In the genomic region with DNA sequence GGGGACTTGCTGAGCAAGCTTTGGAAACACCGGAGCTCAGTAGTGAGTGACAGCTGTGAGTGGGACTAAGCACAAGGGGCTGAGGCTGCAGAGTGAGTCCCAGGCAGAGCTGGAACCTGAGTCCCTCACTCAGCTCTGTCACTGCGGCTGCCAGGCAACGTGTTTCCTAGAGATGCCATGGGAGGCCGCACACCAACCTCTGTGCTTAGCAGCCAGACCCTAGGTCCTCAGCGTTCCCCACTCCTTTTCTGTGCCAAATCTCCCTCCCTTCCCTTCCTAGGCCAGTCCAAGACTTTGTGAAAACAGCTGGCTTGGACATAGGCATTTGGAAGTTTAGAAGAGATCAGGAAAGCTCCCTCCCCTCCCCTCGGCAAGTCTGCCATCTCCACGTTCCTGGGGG, we compare ENCODE assay signal across 11 mouse cellular contexts.
DNase-seq lines count a peak whose midpoint lies in the region; ATAC-seq lines count a peak whose summit lies in the region.
"Had no signal": no experiment of that assay in that cellular context is flagged by ENCODE, and none has a peak within 500 bp of the region (broad histone marks: within the 10 kb centered on the region; RNA-seq: fewer than 3 reads in every experiment).

No protein-coding gene starts in this region.

- no peak overlapping the region for H3K9ac ChIP-seq in forebrain, embryonic 14.5 days (ENCODE audit: low read length)
- no peak overlapping the region for H3K9ac ChIP-seq in forebrain, embryonic 12.5 days
- H3K9ac ChIP-seq in embryonic facial prominence, embryonic 15.5 days = no peak overlapping the region

- H3K4me2 ChIP-seq in forebrain, embryonic 14.5 days (ENCODE audit: low read length) = no peak overlapping the region
- no peak overlapping the region for H3K4me2 ChIP-seq in forebrain, embryonic 12.5 days
- no peak overlapping the region for H3K4me2 ChIP-seq in embryonic facial prominence, embryonic 15.5 days (replicated peaks)

- 47% methylated on average over 7 of the region's 7 CpGs for WGBS in forebrain, embryonic 14.5 days
- WGBS in forebrain, embryonic 12.5 days = 58% methylated on average over 7 of the region's 7 CpGs
- WGBS in embryonic facial prominence, embryonic 15.5 days = 28% methylated on average over 7 of the region's 7 CpGs

- peaks cover 16% of the 10 kb centered on the region for H3K4me1 ChIP-seq in forebrain, embryonic 14.5 days (ENCODE audit: control insufficient read depth, insufficient read depth, low read length)
- peaks cover 20% of the 10 kb centered on the region for H3K4me1 ChIP-seq in forebrain, embryonic 12.5 days
- peaks cover 22% of the 10 kb centered on the region; the same call in 1 of the 2 replicates for H3K4me1 ChIP-seq in embryonic facial prominence, embryonic 15.5 days

- H3K9me3 ChIP-seq in forebrain, embryonic 14.5 days (replicated peaks; ENCODE audit: control insufficient read depth, low read length) = no peaks in the 10 kb centered on the region
- no peaks in the 10 kb centered on the region for H3K9me3 ChIP-seq in forebrain, embryonic 12.5 days
- no peaks in the 10 kb centered on the region for H3K9me3 ChIP-seq in embryonic facial prominence, embryonic 15.5 days (replicated peaks)

- H3K36me3 ChIP-seq in forebrain, embryonic 14.5 days (ENCODE audit: control insufficient read depth, insufficient read depth, low read length) = no peaks in the 10 kb centered on the region
- H3K36me3 ChIP-seq in forebrain, embryonic 12.5 days (replicated peaks) = no peaks in the 10 kb centered on the region
- H3K36me3 ChIP-seq in embryonic facial prominence, embryonic 15.5 days = no peaks in the 10 kb centered on the region

- H3K27me3 ChIP-seq in forebrain, embryonic 14.5 days (replicated peaks; ENCODE audit: control insufficient read depth, insufficient read depth, low read length) = no peaks in the 10 kb centered on the region
- H3K27me3 ChIP-seq in forebrain, embryonic 12.5 days = 0 out of 2 replicates have a peak, but pooled peaks cover 12% of the 10 kb centered on the region
- H3K27me3 ChIP-seq in embryonic facial prominence, embryonic 15.5 days = no peaks in the 10 kb centered on the region

- ATAC-seq in forebrain, embryonic 14.5 days = peak; percentile 18; the same call in 1 of the 2 replicates
- ATAC-seq in forebrain, embryonic 12.5 days (ENCODE audit: low FRiP score) = no peak
- 0 out of 2 replicates have a peak, but pooled peaks have one; percentile 22 for ATAC-seq in embryonic facial prominence, embryonic 15.5 days (ENCODE audit: insufficient number of reproducible peaks, low FRiP score, low TSS enrichment, low read depth)
- no peak for ATAC-seq in megakaryocyte progenitor cell, adult 5-6 weeks (replicated peaks; ENCODE audit: poor library complexity)

- DNase-seq in forebrain, embryonic 14.5 days (ENCODE audit: low spot score) = peak; percentile 28
- peak; percentile 32 for DNase-seq in layer of hippocampus, adult 11-12 months (ENCODE audit: low spot score)
- no peak for DNase-seq in layer of hippocampus, adult 9-10 months (ENCODE audit: low spot score)
- DNase-seq in layer of hippocampus, adult 9-11 months = peak; percentile 65
- no peak for DNase-seq in adipocyte (ENCODE audit: low spot score)
- DNase-seq: cerebellum, postnatal 36 days; kidney, adult 2 months; left cerebral cortex, postnatal 4 days had no signal

- H3K27ac ChIP-seq in forebrain, embryonic 14.5 days (ENCODE audit: low read depth, low read length) = 0 out of 2 replicates have a peak overlapping the region, but pooled peaks have one; percentile 9
- H3K27ac ChIP-seq in forebrain, embryonic 12.5 days = no peak overlapping the region
- H3K27ac ChIP-seq in embryonic facial prominence, embryonic 15.5 days (replicated peaks) = 0 out of 2 replicates have a peak overlapping the region, but pooled peaks have one; percentile 2

- no peak overlapping the region for H3K4me3 ChIP-seq in forebrain, embryonic 14.5 days (ENCODE audit: low read depth, low read length)
- no peak overlapping the region for H3K4me3 ChIP-seq in forebrain, embryonic 12.5 days (replicated peaks)
- H3K4me3 ChIP-seq in embryonic facial prominence, embryonic 15.5 days (replicated peaks) = no peak overlapping the region

Comparison
In these comparisons a context has a peak if more than half of its experiments do, and no peak if none do; other contexts are left out.
1. ATAC-seq: peak in forebrain, embryonic 14.5 days (single experiment) and embryonic facial prominence, embryonic 15.5 days (single experiment); none in forebrain, embryonic 12.5 days (single experiment) and megakaryocyte progenitor cell, adult 5-6 weeks (single experiment).
2. DNase-seq: peak in forebrain, embryonic 14.5 days (single experiment), layer of hippocampus, adult 11-12 months (single experiment) and layer of hippocampus, adult 9-11 months (single experiment); none in layer of hippocampus, adult 9-10 months (single experiment) and adipocyte (single experiment).